Mouse (Mus musculus) leukemia stem cell, adult 10-12 weeks (primary cell): Measurements from ENCODE around the gene Olfr618. TPM values are rescaled to one million over a fixed set of nuclear protein-coding genes. Genes with fewer than 3 reads are reported as not detected.

Source experiments
- polyA plus RNA-seq: library from polyadenylated mRNA; stranded (reverse); fragments of >175 nt; gene quantifications from 2 replicates; pipeline ENCODE4 v1.2.3, GENCODE M21; 2012; ENCODE audit warnings: low replicate concordance

Olfr618 gene
- not detected in 2 replicates for polyA plus RNA-seq

GRCm38 (mm10) chr7:103589803-103590202, at the start of gene Olfr618:
TSS of gene Olfr618 (plus strand) at chr7:103590103.

DNA sequence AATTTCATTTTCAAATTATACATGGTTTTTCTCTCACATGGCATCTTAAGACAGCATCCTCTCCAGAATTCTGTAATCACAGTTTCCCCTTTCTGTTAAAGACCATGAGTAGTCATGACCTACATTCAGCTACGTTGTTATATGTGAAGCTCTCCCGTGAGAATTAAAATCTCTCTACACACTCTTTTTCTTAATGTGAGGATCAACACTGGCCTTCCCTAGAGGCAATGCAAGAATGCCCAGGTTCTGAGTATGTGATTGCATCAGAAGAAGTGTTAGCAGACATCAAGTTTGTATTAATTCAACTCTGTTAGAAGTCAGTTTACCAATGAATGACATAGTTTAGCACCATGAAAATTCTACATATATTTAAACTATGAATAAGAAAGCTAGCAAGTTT, 47.3 kb upstream of the Olfr618 start, which contains the start of gene Olfr612:
Gene Olfr612 (minus strand): TSS at position 101 of the 400 bp plus-strand sequence.

DNA sequence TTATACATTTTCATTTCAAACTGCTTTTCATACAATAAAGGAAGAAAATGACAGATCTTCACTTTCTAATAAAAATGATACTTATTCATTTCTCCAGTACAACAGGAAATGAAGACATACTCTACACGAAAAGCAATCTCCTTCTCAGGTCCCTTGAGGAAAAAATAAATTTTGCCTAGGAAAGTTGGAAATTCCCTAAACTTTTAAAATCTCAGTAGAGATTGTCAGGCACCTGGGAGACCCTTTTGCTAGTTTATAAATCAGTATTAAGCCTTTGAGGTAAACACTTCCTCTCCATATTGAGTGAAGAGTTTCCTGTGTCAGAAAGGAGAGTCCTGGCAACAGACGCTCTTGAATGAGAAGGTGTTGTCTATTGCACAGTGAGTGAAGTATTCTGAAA, 42.1 kb upstream of the Olfr618 start, which contains the start of gene Olfr613:
Gene Olfr613 (plus strand): TSS at position 301 of the 400 bp plus-strand sequence.

DNA sequence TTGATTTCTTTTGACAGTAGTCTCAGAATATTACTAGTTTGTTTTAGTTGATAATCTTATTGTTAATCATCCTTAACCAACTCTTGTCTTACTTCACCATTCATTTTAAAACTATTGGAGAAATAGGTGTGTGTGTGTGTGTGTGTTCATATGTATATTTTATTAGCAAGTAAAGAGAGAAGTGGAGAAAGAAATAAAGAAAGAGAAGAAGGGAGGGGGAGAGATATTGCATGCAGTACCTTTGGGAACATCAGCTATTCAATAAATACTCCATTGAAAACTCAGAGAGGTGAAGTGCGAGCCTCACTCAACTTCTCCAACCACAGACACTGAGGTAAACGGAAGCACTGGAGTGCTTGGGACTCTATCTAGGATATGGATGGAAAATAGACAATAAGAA, 34.1 kb upstream of the Olfr618 start, which contains the start of gene Olfr615:
Gene Olfr615 (plus strand): TSS at position 301 of the 400 bp plus-strand sequence.

GRCm38 (mm10) chr7:103569043-103569442, 20.9 kb upstream of the Olfr618 start, which contains the start of gene Olfr616:
TSS of gene Olfr616 (minus strand) at chr7:103569143.

GRCm38 (mm10) chr7:103572761-103573160, 17.1 kb upstream of the Olfr618 start, which contains the start of gene Olfr617:
TSS of gene Olfr617 (plus strand) at chr7:103573061.

GRCm38 (mm10) chr7:103600275-103600674, 10.4 kb downstream of the Olfr618 start, which contains the start of gene Olfr619:
TSS of gene Olfr619 (plus strand) at chr7:103600575.

GRCm38 (mm10) chr7:103612434-103612833, 22.5 kb downstream of the Olfr618 start, which contains the start of gene Olfr620:
TSS of gene Olfr620 (minus strand) at chr7:103612534.

GRCm38 (mm10) chr7:103642602-103643001, 52.7 kb downstream of the Olfr618 start, which contains the start of gene Olfr622:
TSS of gene Olfr622 (minus strand) at chr7:103642702.

Other genes with a start within 250 kb of the Olfr618 start
- 0.05 TPM in 1 of 2 replicates, not detected in the other for gene Olfr600, start 240.4 kb upstream of the Olfr618 start, polyA plus RNA-seq
- not detected in 2 replicates for gene Olfr601, start 227.4 kb upstream of the Olfr618 start, polyA plus RNA-seq
- not detected in 2 replicates for gene Olfr603, start 203.9 kb upstream of the Olfr618 start, polyA plus RNA-seq
- gene Usp17lc, start 175.0 kb upstream of the Olfr618 start, polyA plus RNA-seq = not detected in 2 replicates
- not detected in 2 replicates for gene Olfr605, start 144.7 kb upstream of the Olfr618 start, polyA plus RNA-seq
- not detected in 2 replicates for gene Olfr606, start 141.1 kb upstream of the Olfr618 start, polyA plus RNA-seq
- not detected in 2 replicates for gene Olfr607, start 126.0 kb upstream of the Olfr618 start, polyA plus RNA-seq
- gene Olfr608, start 120.2 kb upstream of the Olfr618 start, polyA plus RNA-seq = not detected in 2 replicates
- gene Olfr609, start 92.0 kb upstream of the Olfr618 start, polyA plus RNA-seq = not detected in 2 replicates
- gene Olfr610, start 78.0 kb upstream of the Olfr618 start, polyA plus RNA-seq = not detected in 2 replicates
- not detected in 2 replicates for gene Olfr611, start 69.3 kb upstream of the Olfr618 start, polyA plus RNA-seq
- not detected in 2 replicates for gene Olfr612, start 47.4 kb upstream of the Olfr618 start, polyA plus RNA-seq
- not detected in 2 replicates for gene Olfr613, start 42.0 kb upstream of the Olfr618 start, polyA plus RNA-seq
- gene Olfr615, start 34.0 kb upstream of the Olfr618 start, polyA plus RNA-seq = not detected in 2 replicates
- gene Olfr616, start 21.0 kb upstream of the Olfr618 start, polyA plus RNA-seq = not detected in 2 replicates
- not detected in 2 replicates for gene Olfr617, start 17.0 kb upstream of the Olfr618 start, polyA plus RNA-seq
- not detected in 2 replicates for gene Olfr619, start 10.5 kb downstream of the Olfr618 start, polyA plus RNA-seq
- gene Olfr620, start 22.4 kb downstream of the Olfr618 start, polyA plus RNA-seq = not detected in 2 replicates
- gene Olfr622, start 52.6 kb downstream of the Olfr618 start, polyA plus RNA-seq = not detected in 2 replicates
- gene Olfr623, start 73.6 kb downstream of the Olfr618 start, polyA plus RNA-seq = not detected in 2 replicates
- gene Olfr624, start 81.1 kb downstream of the Olfr618 start, polyA plus RNA-seq = not detected in 2 replicates
- not detected in 2 replicates for gene Olfr625-ps1, start 92.6 kb downstream of the Olfr618 start, polyA plus RNA-seq
- not detected in 2 replicates for gene Olfr243, start 124.6 kb downstream of the Olfr618 start, polyA plus RNA-seq
- gene Olfr628, start 140.3 kb downstream of the Olfr618 start, polyA plus RNA-seq = not detected in 2 replicates
- gene Olfr629, start 154.8 kb downstream of the Olfr618 start, polyA plus RNA-seq = not detected in 2 replicates
- gene Olfr630, start 167.2 kb downstream of the Olfr618 start, polyA plus RNA-seq = not detected in 2 replicates
- not detected in 2 replicates for gene Olfr69, start 181.5 kb downstream of the Olfr618 start, polyA plus RNA-seq
- gene Olfr68, start 189.6 kb downstream of the Olfr618 start, polyA plus RNA-seq = not detected in 2 replicates
- gene Olfr67, start 201.7 kb downstream of the Olfr618 start, polyA plus RNA-seq = not detected in 2 replicates
- gene Hbb-bt, start 223.9 kb downstream of the Olfr618 start, polyA plus RNA-seq = 68.2 and 1,476 TPM in 2 replicates
- 16,372 and 30,425 TPM in 2 replicates for gene Hbb-bs, start 238.0 kb downstream of the Olfr618 start, polyA plus RNA-seq